Mouse (Mus musculus) kidney, postnatal 0 days (tissue): ENCODE data around the gene Chadl. TPM values are rescaled to one million over a fixed set of nuclear protein-coding genes. Genes with fewer than 3 reads are reported as not detected.

Experiments used
- ATAC-seq: fragments of 200-750 bp; cut with Nextera tagmentation; replicated peaks from 2 replicates; pipeline ENCODE4 v1.8.0; 2017; ENCODE audit warnings: low read depth, moderate number of reproducible peaks, moderate TSS enrichment, moderate library complexity; ENCODE audit not compliant: low FRiP score
- DNase-seq: peaks from one replicate; pipeline ENCODE4 v3.0.0-alpha.2; 2016; ENCODE audit warnings: low spot score
- H3K27ac ChIP-seq: fragments of 300-500 bp; sonication (generic); 2 replicates; pipeline ENCODE4 v1.5.1; 2014; ENCODE audit warnings: mild to moderate bottlenecking
- H3K27me3 ChIP-seq: fragments of 300-500 bp; sonication (generic); 2 replicates; pipeline ENCODE4 v1.6.1; 2014; ENCODE audit warnings: low read length, mixed read lengths; ENCODE audit not compliant: insufficient read depth
- H3K36me3 ChIP-seq: fragments of 300-500 bp; sonication (generic); 2 replicates; pipeline ENCODE4 v1.6.1; 2014; ENCODE audit warnings: low read length, mixed read lengths; ENCODE audit not compliant: insufficient read depth
- H3K4me1 ChIP-seq: fragments of 300-500 bp; sonication (generic); replicated peaks from 2 replicates; pipeline ENCODE4 v1.6.1; 2014; ENCODE audit warnings: antibody characterized with exemption, low read length, mixed read lengths; ENCODE audit not compliant: insufficient read depth
- H3K4me2 ChIP-seq: fragments of 300-500 bp; sonication (generic); 2 replicates; pipeline ENCODE4 v1.6.1; 2014; ENCODE audit warnings: mild to moderate bottlenecking, low read length, moderate library complexity, mixed read lengths
- H3K4me3 ChIP-seq: fragments of 300-500 bp; sonication (generic); replicated peaks from 2 replicates; pipeline ENCODE4 v1.5.1; 2014; ENCODE audit warnings: low read depth, low read length
- H3K9ac ChIP-seq: fragments of 300-500 bp; sonication (generic); 2 replicates; pipeline ENCODE4 v1.6.1; 2014; ENCODE audit warnings: low read depth, low read length
- H3K9me3 ChIP-seq: fragments of 300-500 bp; sonication (generic); replicated peaks from 2 replicates; pipeline ENCODE4 v1.6.1; 2016; ENCODE audit warnings: low read length, inconsistent platforms, mixed read lengths
- CTCF ChIP-seq: IDR thresholded peaks from 2 replicates; pipeline ENCODE4 v1.5.1; 2016; ENCODE audit warnings: antibody characterized with exemption, low read depth, mild to moderate bottlenecking, moderate library complexity
- WGBS: fragments of 180-500 bp; shearing (Covaris S2); extraction: QIAGEN DNeasy Blood & Tissue Kit; methylation state at CpG from one replicate; pipeline ENCODE4 v1.1.7; 2014; 5-methylcytosine and 5-hydroxymethylcytosine counted together
- polyA plus RNA-seq: library from polyadenylated mRNA; unstranded; fragments of >200 nt; fragmentation: Nextera tagmentation; extraction: Ambion mirVana; gene quantifications from 2 replicates; pipeline ENCODE4 v1.2.1, GENCODE M21; 2015

The Chadl gene
- polyA plus RNA-seq, 1 experiment from 2014 or later, result 6.4 TPM

- H3K36me3 ChIP-seq, result peaks cover 56% of the 10 kb centered on the region
- no peaks in the 10 kb centered on the region for H3K4me1 ChIP-seq
- H3K4me3 ChIP-seq, result no peak overlapping the region
- no peaks in the 10 kb centered on the region for H3K9me3 ChIP-seq
- H3K27ac ChIP-seq, result no peak overlapping the region
- H3K9ac ChIP-seq, result no peak overlapping the region
- DNase-seq (no peak), ATAC-seq (no peak)
- WGBS, result 89% methylated on average over 6 of the region's 6 CpGs
- no peak overlapping the region for H3K4me2 ChIP-seq
- H3K27me3 ChIP-seq, result no peaks in the 10 kb centered on the region
- TF ChIP-seq CTCF, result peak; percentile 15; the same call in 1 of the 2 replicates
These were observed 22.0 kb upstream of the Chadl start for GRCm38 (mm10) chr15:81719139-81719531.

DNA sequence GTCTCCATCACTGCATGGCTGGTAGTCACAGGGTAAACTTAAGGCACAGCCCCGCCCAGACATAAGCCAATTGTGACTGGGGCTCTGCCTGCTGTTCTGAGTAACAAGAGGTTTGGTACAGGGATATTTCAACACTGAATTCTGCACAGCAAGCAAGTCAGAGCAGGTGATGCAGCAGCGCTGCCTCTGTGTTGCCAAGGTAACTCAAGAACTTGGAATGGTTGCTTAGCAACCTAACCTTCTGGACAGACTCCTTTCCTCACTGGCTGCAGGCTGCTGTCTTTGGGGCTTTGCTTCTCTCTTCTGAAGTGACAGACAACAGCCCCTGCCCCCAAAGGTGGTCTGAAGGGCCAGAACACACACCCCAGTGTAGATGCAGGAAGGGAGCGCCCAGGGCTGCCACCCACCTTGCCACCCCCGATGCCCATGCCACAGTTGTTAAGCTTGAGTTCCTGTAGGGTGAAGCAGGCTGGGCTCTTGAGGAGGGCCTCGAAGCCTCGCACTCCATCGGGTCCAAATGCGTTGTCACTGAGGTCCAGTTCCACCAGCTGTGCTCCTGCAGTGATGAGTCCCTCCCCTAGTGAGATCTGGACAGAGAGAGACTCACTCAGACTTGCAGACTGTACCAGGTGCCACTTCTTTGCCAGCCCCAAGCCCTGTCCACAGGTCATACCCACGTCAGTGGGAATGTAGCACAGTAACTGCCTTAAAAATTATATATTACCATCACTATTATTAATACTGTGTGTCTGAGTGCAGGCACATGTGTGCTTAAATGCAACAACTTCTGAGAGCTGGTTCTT is 21.4 kb upstream of the Chadl start:
- ATAC-seq, result no peak
- Histone ChIP-seq H3K4me2 (no peak overlapping the region), H3K36me3 (peaks cover 51% of the 10 kb centered on the region), H3K9me3 (no peaks in the 10 kb centered on the region), H3K27ac (no peak overlapping the region), H3K4me1 (no peaks in the 10 kb centered on the region), H3K9ac (no peak overlapping the region), H3K27me3 (no peaks in the 10 kb centered on the region), H3K4me3 (no peak overlapping the region)
- TF ChIP-seq CTCF, result no peak
- no peak for DNase-seq
- 91% methylated on average over 9 of the region's 9 CpGs for WGBS

DNA sequence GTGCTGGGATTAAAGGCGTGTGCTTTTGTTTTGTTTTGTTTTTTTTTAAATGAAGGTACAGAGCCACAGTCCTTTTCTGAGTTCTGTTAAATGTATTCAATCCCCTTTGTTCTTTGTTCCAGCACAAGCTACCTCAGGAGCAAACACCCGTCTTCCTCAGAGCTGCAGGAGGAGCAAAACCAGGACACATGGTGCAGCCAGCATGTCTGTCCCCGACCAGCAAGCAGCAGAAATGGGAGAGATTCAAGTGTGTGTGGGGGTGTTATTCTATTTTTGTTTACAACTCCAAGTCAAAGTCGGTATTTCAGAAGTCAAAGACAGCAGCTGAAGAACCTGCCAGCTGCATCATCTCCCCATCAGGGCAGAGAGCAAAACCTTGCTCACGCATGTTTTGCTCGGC is 16.7 kb upstream of the Chadl start:
- ATAC-seq (no peak), DNase-seq (no peak)
- H3K9me3 ChIP-seq, result no peaks in the 10 kb centered on the region
- H3K27ac ChIP-seq, result no peak overlapping the region
- no peak overlapping the region for H3K9ac ChIP-seq
- H3K36me3 ChIP-seq, result peaks cover 63% of the 10 kb centered on the region
- TF ChIP-seq CTCF, result no peak
- H3K27me3 ChIP-seq, result no peaks in the 10 kb centered on the region
- H3K4me1 ChIP-seq, result no peaks in the 10 kb centered on the region
- 65% methylated on average over 6 of the region's 6 CpGs for WGBS
- H3K4me2 ChIP-seq, result no peak overlapping the region
- H3K4me3 ChIP-seq, result no peak overlapping the region

DNA sequence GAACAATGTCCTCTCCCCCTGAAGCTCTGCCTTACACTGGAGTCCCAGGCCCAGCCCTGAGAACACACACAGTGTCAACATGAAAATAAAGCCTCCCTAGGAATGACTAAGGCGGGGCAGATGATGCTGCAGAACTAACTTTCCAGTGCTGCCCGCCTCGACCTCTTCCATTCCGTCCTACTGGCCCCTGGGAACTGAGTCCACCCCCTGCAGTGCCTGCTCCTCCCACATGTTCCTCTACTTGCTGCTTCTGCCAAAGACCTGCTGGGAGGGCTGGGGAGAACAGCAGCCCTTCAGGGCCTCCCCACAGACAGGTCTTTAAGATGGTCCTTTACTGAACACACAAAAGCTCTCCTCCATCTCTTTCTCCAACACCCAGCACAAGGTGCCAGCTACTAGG is 13.7 kb upstream of the Chadl start:
- H3K4me1 ChIP-seq, result no peaks in the 10 kb centered on the region
- H3K4me2 ChIP-seq, result no peak overlapping the region
- no peaks in the 10 kb centered on the region for H3K9me3 ChIP-seq
- H3K36me3 ChIP-seq, result peaks cover 53% of the 10 kb centered on the region
- H3K27ac ChIP-seq, result no peak overlapping the region
- ATAC-seq (no peak), DNase-seq (no peak)
- H3K9ac ChIP-seq, result no peak overlapping the region
- WGBS, result 80% methylated on average over 4 of the region's 4 CpGs
- no peaks in the 10 kb centered on the region for H3K27me3 ChIP-seq
- no peak for TF ChIP-seq CTCF
- no peak overlapping the region for H3K4me3 ChIP-seq

DNA sequence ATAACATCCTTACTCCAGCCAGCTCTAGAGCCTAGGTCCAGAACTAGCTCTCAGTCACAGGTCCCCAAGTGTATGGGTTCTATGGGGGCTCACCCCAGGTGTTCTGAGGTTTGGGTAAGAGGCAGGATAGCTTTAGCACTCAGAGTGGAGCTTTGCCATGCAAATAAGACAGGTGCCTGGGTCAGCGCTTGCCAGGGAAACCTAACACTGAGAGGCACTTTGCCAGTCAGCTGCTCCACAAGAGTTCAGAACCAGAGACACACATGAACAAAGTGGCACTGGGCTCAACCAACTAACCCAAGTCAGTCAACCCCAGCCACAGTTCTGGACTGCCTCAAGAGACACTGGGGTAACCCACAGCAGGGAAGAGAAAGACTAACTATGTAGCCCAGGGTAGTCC is 12.6 kb upstream of the Chadl start:
- Histone ChIP-seq H3K36me3 (peaks cover 61% of the 10 kb centered on the region), H3K9me3 (no peaks in the 10 kb centered on the region), H3K4me3 (no peak overlapping the region), H3K4me1 (no peaks in the 10 kb centered on the region), H3K4me2 (no peak overlapping the region), H3K27ac (no peak overlapping the region), H3K9ac (no peak overlapping the region), H3K27me3 (no peaks in the 10 kb centered on the region)
- WGBS, result 86% methylated on average over 1 of the region's 1 CpGs
- ATAC-seq (no peak), DNase-seq (no peak)
- TF ChIP-seq CTCF, result no peak

GRCm38 (mm10) chr15:81708991-81709390 is 11.9 kb upstream of the Chadl start:
- no peak overlapping the region for H3K4me2 ChIP-seq
- H3K27ac ChIP-seq, result no peak overlapping the region
- TF ChIP-seq CTCF, result no peak
- no peak for ATAC-seq
- no peaks in the 10 kb centered on the region for H3K9me3 ChIP-seq
- no peak overlapping the region for H3K9ac ChIP-seq
- H3K27me3 ChIP-seq, result no peaks in the 10 kb centered on the region
- no peak overlapping the region for H3K4me3 ChIP-seq
- no peaks in the 10 kb centered on the region for H3K4me1 ChIP-seq
- no peak for DNase-seq
- H3K36me3 ChIP-seq, result peaks cover 64% of the 10 kb centered on the region
- WGBS, result 91% methylated on average over 11 of the region's 11 CpGs

GRCm38 (mm10) chr15:81703094-81703489 is 6.0 kb upstream of the Chadl start:
- Histone ChIP-seq H3K4me2 (no peak overlapping the region), H3K9ac (no peak overlapping the region), H3K27ac (no peak overlapping the region), H3K36me3 (peaks cover 23% of the 10 kb centered on the region), H3K9me3 (no peaks in the 10 kb centered on the region), H3K27me3 (no peaks in the 10 kb centered on the region), H3K4me3 (no peak overlapping the region), H3K4me1 (no peaks in the 10 kb centered on the region)
- DNase-seq (no peak), ATAC-seq (no peak)
- 78% methylated on average over 3 of the region's 3 CpGs for WGBS
- TF ChIP-seq CTCF, result no peak
